Mouse (Mus musculus) forebrain, postnatal 0 days (tissue): ENCODE results near the gene Muc13. TPM values are rescaled to one million over a fixed set of nuclear protein-coding genes. Genes with fewer than 3 reads are reported as not detected.

ENCODE experiments used
- ATAC-seq: fragments of 200-750 bp; cut with Nextera tagmentation; 2 replicates; pipeline ENCODE4 v1.8.0; 2017; ENCODE audit warnings: mild to moderate bottlenecking, moderate library complexity
- DNase-seq: peaks from one replicate; pipeline ENCODE4 v3.0.0-alpha.2; 2015
- H3K27ac ChIP-seq: fragments of 300-500 bp; sonication (generic); 2 replicates; pipeline ENCODE4 v1.5.1; 2014; ENCODE audit warnings: low read depth, mild to moderate bottlenecking, antibody characterized with exemption, low read length, moderate library complexity, mixed read lengths
- H3K27me3 ChIP-seq: fragments of 300-500 bp; sonication (generic); 2 replicates; pipeline ENCODE4 v1.6.1; 2014; ENCODE audit warnings: mild to moderate bottlenecking, low read length, mixed read lengths; ENCODE audit not compliant: insufficient read depth
- H3K36me3 ChIP-seq: fragments of 300-500 bp; sonication (generic); 2 replicates; pipeline ENCODE4 v1.6.1; 2014; ENCODE audit warnings: mild to moderate bottlenecking, moderate library complexity; ENCODE audit not compliant: insufficient read depth
- H3K4me1 ChIP-seq: fragments of 300-500 bp; sonication (generic); 2 replicates; pipeline ENCODE4 v1.6.1; 2014; ENCODE audit warnings: antibody characterized with exemption; ENCODE audit not compliant: insufficient read depth
- H3K4me2 ChIP-seq: fragments of 300-500 bp; sonication (generic); 2 replicates; pipeline ENCODE4 v1.6.1; 2014; ENCODE audit warnings: low read depth, mild to moderate bottlenecking, moderate library complexity
- H3K4me3 ChIP-seq: fragments of 300-500 bp; sonication (generic); 2 replicates; pipeline ENCODE4 v1.5.1; 2014; ENCODE audit warnings: low read depth, low read length, mixed read lengths
- H3K9ac ChIP-seq: fragments of 300-500 bp; sonication (generic); 2 replicates; pipeline ENCODE4 v1.6.1; 2014; ENCODE audit warnings: mild to moderate bottlenecking
- H3K9me3 ChIP-seq: fragments of 300-500 bp; sonication (generic); 2 replicates; pipeline ENCODE4 v1.6.1; 2016; ENCODE audit warnings: low read length
- CTCF ChIP-seq: sonication (generic); IDR thresholded peaks from 2 replicates; pipeline ENCODE4 v1.5.1; 2016; ENCODE audit warnings: antibody characterized with exemption, control low read depth, low read depth
- WGBS: fragments of 180-500 bp; shearing (Covaris S2); extraction: QIAGEN DNeasy Blood & Tissue Kit; methylation state at CpG from one replicate; pipeline ENCODE4 v1.1.7; 2014; 5-methylcytosine and 5-hydroxymethylcytosine counted together
- polyA plus RNA-seq: library from polyadenylated mRNA; unstranded; fragments of >200 nt; fragmentation: Nextera tagmentation; extraction: Ambion mirVana; gene quantifications from 2 replicates; pipeline ENCODE4 v1.2.1, GENCODE M21; 2015
- total RNA-seq: library from RNA; depleted of rRNA; stranded (reverse); fragments of >200 nt; gene quantifications from 2 replicates; pipeline ENCODE4 v1.2.3, GENCODE M21; 2014

Gene Muc13
- total and polyA plus RNA-seq, 2 experiments from 2014 or later = not detected

GRCm38 (mm10) chr16:33760542-33760941 is 33.3 kb upstream of the Muc13 start:
- Histone ChIP-seq H3K27me3 (no peaks in the 10 kb centered on the region), H3K4me1 (0 out of 2 replicates have a peak, but pooled peaks cover 3% of the 10 kb centered on the region), H3K9ac (no peak overlapping the region), H3K36me3 (no peaks in the 10 kb centered on the region), H3K27ac (no peak overlapping the region), H3K4me3 (no peak overlapping the region), H3K4me2 (no peak overlapping the region), H3K9me3 (no peaks in the 10 kb centered on the region)
- WGBS = 50% methylated on average over 5 of the region's 5 CpGs
- no peak for TF ChIP-seq CTCF
- no peak for DNase-seq
- ATAC-seq = no peak

- 0 out of 2 replicates have a peak, but pooled peaks cover 3% of the 10 kb centered on the region for H3K4me1 ChIP-seq
- no peak overlapping the region for H3K4me3 ChIP-seq
- TF ChIP-seq CTCF = no peak
- no peaks in the 10 kb centered on the region for H3K9me3 ChIP-seq
- no peak overlapping the region for H3K4me2 ChIP-seq
- 69% methylated on average over 11 of the region's 11 CpGs for WGBS
- H3K27ac ChIP-seq = no peak overlapping the region
- H3K9ac ChIP-seq = no peak overlapping the region
- H3K27me3 ChIP-seq = no peaks in the 10 kb centered on the region
- DNase-seq (no peak), ATAC-seq (no peak)
- no peaks in the 10 kb centered on the region for H3K36me3 ChIP-seq
Observed at GRCm38 (mm10) chr16:33760996-33761395, 32.8 kb upstream of the Muc13 start.

GRCm38 (mm10) chr16:33764501-33765193 is 29.2 kb upstream of the Muc13 start:
- DNase-seq (peak; percentile 58), ATAC-seq (peak; percentile 83)
- Histone ChIP-seq H3K36me3 (no peaks in the 10 kb centered on the region), H3K9ac (peak overlapping the region; percentile 19; the same call in 1 of the 2 replicates), H3K9me3 (no peaks in the 10 kb centered on the region), H3K27me3 (no peaks in the 10 kb centered on the region), H3K4me1 (0 out of 2 replicates have a peak, but pooled peaks cover 3% of the 10 kb centered on the region), H3K27ac (peak overlapping the region; percentile 55; the same call in 1 of the 2 replicates), H3K4me3 (no peak overlapping the region), H3K4me2 (peak overlapping the region; percentile 30)
- 12% methylated on average over 12 of the region's 12 CpGs for WGBS
- no peak for TF ChIP-seq CTCF

GRCm38 (mm10) chr16:33765477-33765876 is 28.4 kb upstream of the Muc13 start:
- Histone ChIP-seq H3K9me3 (no peaks in the 10 kb centered on the region), H3K4me2 (no peak overlapping the region), H3K4me1 (0 out of 2 replicates have a peak, but pooled peaks cover 3% of the 10 kb centered on the region), H3K9ac (no peak overlapping the region), H3K4me3 (no peak overlapping the region), H3K27me3 (no peaks in the 10 kb centered on the region), H3K27ac (no peak overlapping the region), H3K36me3 (no peaks in the 10 kb centered on the region)
- 91% methylated on average over 2 of the region's 2 CpGs for WGBS
- no peak for TF ChIP-seq CTCF
- no peak for DNase-seq
- ATAC-seq = no peak

GRCm38 (mm10) chr16:33766309-33766708 is 27.5 kb upstream of the Muc13 start:
- H3K4me1 ChIP-seq = 0 out of 2 replicates have a peak, but pooled peaks cover 3% of the 10 kb centered on the region
- no peaks in the 10 kb centered on the region for H3K36me3 ChIP-seq
- H3K9ac ChIP-seq = no peak overlapping the region
- no peaks in the 10 kb centered on the region for H3K9me3 ChIP-seq
- no peak for DNase-seq
- H3K27ac ChIP-seq = no peak overlapping the region
- no peak overlapping the region for H3K4me2 ChIP-seq
- ATAC-seq = no peak
- no peaks in the 10 kb centered on the region for H3K27me3 ChIP-seq
- TF ChIP-seq CTCF = no peak
- 88% methylated on average over 12 of the region's 12 CpGs for WGBS
- no peak overlapping the region for H3K4me3 ChIP-seq

GRCm38 (mm10) chr16:33766757-33767156 is 27.1 kb upstream of the Muc13 start:
- Histone ChIP-seq H3K4me2 (no peak overlapping the region), H3K27ac (no peak overlapping the region), H3K9me3 (no peaks in the 10 kb centered on the region), H3K27me3 (no peaks in the 10 kb centered on the region), H3K36me3 (no peaks in the 10 kb centered on the region), H3K4me1 (0 out of 2 replicates have a peak, but pooled peaks cover 3% of the 10 kb centered on the region), H3K4me3 (no peak overlapping the region), H3K9ac (no peak overlapping the region)
- WGBS = 81% methylated on average over 15 of the region's 15 CpGs
- ATAC-seq (no peak), DNase-seq (no peak)
- no peak for TF ChIP-seq CTCF

- no peak overlapping the region for H3K4me3 ChIP-seq
- no peak for TF ChIP-seq CTCF
- DNase-seq (no peak), ATAC-seq (no peak)
- H3K9me3 ChIP-seq = no peaks in the 10 kb centered on the region
- H3K36me3 ChIP-seq = no peaks in the 10 kb centered on the region
- no peak overlapping the region for H3K27ac ChIP-seq
- H3K9ac ChIP-seq = no peak overlapping the region
- 81% methylated on average over 3 of the region's 3 CpGs for WGBS
- H3K4me1 ChIP-seq = 0 out of 2 replicates have a peak, but pooled peaks cover 3% of the 10 kb centered on the region
- H3K27me3 ChIP-seq = no peaks in the 10 kb centered on the region
- no peak overlapping the region for H3K4me2 ChIP-seq
Observed at GRCm38 (mm10) chr16:33768491-33769278, 25.2 kb upstream of the Muc13 start.
